ENCODE assay signal across 8 mouse cellular contexts in the genomic region with DNA sequence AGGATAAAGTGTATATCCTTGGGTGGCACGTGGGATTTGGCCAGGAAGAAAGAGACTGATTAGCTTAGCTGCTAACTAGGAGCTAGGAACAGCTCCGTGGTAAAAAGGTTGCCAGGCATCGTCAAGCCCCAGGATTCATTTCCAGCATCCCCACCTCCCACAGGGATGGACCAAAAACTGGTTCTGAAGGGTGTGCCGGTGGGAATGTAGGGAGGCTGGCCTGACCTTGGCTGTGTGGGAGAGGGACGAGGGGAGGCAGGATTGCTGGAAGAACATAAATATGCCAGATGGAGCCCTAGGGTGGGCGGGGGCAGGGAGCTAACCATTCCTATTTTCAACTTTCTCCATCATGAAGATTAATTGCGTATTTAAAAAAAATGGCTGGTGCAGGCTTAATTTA. TPM values are rescaled to one million over a fixed set of nuclear protein-coding genes. Genes with fewer than 3 reads are reported as not detected.
DNase-seq lines count a peak whose midpoint lies in the region; ATAC-seq lines count a peak whose summit lies in the region.

No protein-coding gene starts in this region.

- DNase-seq in heart, postnatal 25 days (ENCODE audit: low spot score) = no peak
- peak; percentile 32 for DNase-seq in right cerebral cortex, postnatal 25 days
- no peak for DNase-seq in right cerebral cortex, adult 18-20 months
- peak; percentile 51 for DNase-seq in testis, postnatal 14 days (ENCODE audit: low spot score)
- no peak for DNase-seq in thymus, postnatal 14 days

- H3K4me1 ChIP-seq in heart, embryonic 12.5 days (replicated peaks) = peaks cover 48% of the 10 kb centered on the region
- peaks cover 61% of the 10 kb centered on the region for H3K4me1 ChIP-seq in liver, embryonic 15.5 days (replicated peaks)

- intact Hi-C loops in heart, postnatal 25 days (cut with DNase I) = no loop called here

- H3K9ac ChIP-seq in heart, embryonic 12.5 days = no peak overlapping the region
- no peak overlapping the region for H3K9ac ChIP-seq in liver, embryonic 15.5 days

- no peaks in the 10 kb centered on the region for H3K27me3 ChIP-seq in heart, embryonic 12.5 days (replicated peaks)
- H3K27me3 ChIP-seq in liver, embryonic 15.5 days = no peaks in the 10 kb centered on the region

- no peak overlapping the region for H3K27ac ChIP-seq in heart, embryonic 12.5 days (ENCODE audit: poor library complexity, severe bottlenecking)
- H3K27ac ChIP-seq in liver, embryonic 15.5 days (replicated peaks) = no peak overlapping the region

- no peaks in the 10 kb centered on the region for H3K9me3 ChIP-seq in heart, embryonic 12.5 days (replicated peaks)
- H3K9me3 ChIP-seq in liver, embryonic 15.5 days (replicated peaks) = no peaks in the 10 kb centered on the region

- no peaks in the 10 kb centered on the region for H3K36me3 ChIP-seq in heart, embryonic 12.5 days
- no peaks in the 10 kb centered on the region for H3K36me3 ChIP-seq in liver, embryonic 15.5 days (replicated peaks)

- no peak for ATAC-seq in heart, embryonic 12.5 days (ENCODE audit: insufficient number of reproducible peaks, low FRiP score)
- no peak for ATAC-seq in liver, embryonic 15.5 days (ENCODE audit: insufficient read depth)
- ATAC-seq in cerebellum, adult (ENCODE audit: insufficient number of reproducible peaks, low FRiP score, low TSS enrichment) = no peak

- H3K4me2 ChIP-seq in heart, embryonic 12.5 days = peak overlapping the region; percentile 77
- H3K4me2 ChIP-seq in liver, embryonic 15.5 days = peak overlapping the region; percentile 90

- H3K4me3 ChIP-seq in heart, embryonic 12.5 days = no peak overlapping the region
- peak overlapping the region; percentile 85; the same call in 1 of the 2 replicates for H3K4me3 ChIP-seq in liver, embryonic 15.5 days (replicated peaks)

- 42% methylated on average over 7 of the region's 7 CpGs for WGBS in heart, embryonic 12.5 days
- 58% methylated on average over 7 of the region's 7 CpGs for WGBS in liver, embryonic 15.5 days (ENCODE audit: insufficient replicate concordance)

RNA-seq across cellular contexts. Expression of a gene that starts 1.2 kb away (rescaled TPM):
- 33.5 and 35.9 TPM in 2 replicates for polyA plus RNA-seq in heart, embryonic 12.5 days (2016; fragmentation: Nextera tagmentation; extraction: Ambion mirVana)
- 10 to 100 TPM; 32.5 to 39.6 TPM for total RNA-seq in heart, postnatal 25 days (2021)
- polyA plus RNA-seq in liver, embryonic 15.5 days (2015; fragmentation: Nextera tagmentation; extraction: Ambion mirVana) = 10.7 and 14.0 TPM in 2 replicates

Comparison
In these comparisons a context has a peak if more than half of its experiments do, and no peak if none do; other contexts are left out.
1. DNase-seq: peak in right cerebral cortex, postnatal 25 days (single experiment) and testis, postnatal 14 days (single experiment); none in heart, postnatal 25 days (single experiment), right cerebral cortex, adult 18-20 months (single experiment) and thymus, postnatal 14 days (single experiment).